Mouse (Mus musculus) liver, embryonic 14.5 days (tissue): ENCODE measurements around the gene Smarcal1. TPM values are rescaled to one million over a fixed set of nuclear protein-coding genes. Genes with fewer than 3 reads are reported as not detected.

Experiments used
- ATAC-seq: fragments of 200-750 bp; cut with Nextera tagmentation; 2 replicates; pipeline ENCODE4 v1.8.0; 2017; ENCODE audit warnings: moderate number of reproducible peaks, mild to moderate bottlenecking, moderate library complexity; ENCODE audit not compliant: insufficient read depth
- DNase-seq, 3 experiments: peaks; one replicate each; pipeline ENCODE4 v3.0.0-alpha.2; 2012 to 2013; ENCODE audit warnings: low read depth in 3 of 3, low spot score in 3 of 3
- H3K27ac ChIP-seq: fragments of 300-500 bp; sonication (generic); 2 replicates; pipeline ENCODE4 v1.5.1; 2014; ENCODE audit warnings: moderate library complexity, mild to moderate bottlenecking, control low read depth, inconsistent platforms
- H3K27me3 ChIP-seq: fragments of 300-500 bp; sonication (generic); 2 replicates; pipeline ENCODE4 v1.6.1; 2014; ENCODE audit warnings: mild to moderate bottlenecking, low read length, moderate library complexity; ENCODE audit not compliant: control insufficient read depth, insufficient read depth
- H3K36me3 ChIP-seq: fragments of 300-500 bp; sonication (generic); replicated peaks from 2 replicates; pipeline ENCODE4 v1.6.1; 2014; ENCODE audit warnings: low read depth; ENCODE audit not compliant: control insufficient read depth, insufficient read depth
- H3K4me1 ChIP-seq, 2 experiments: fragments of 200-500 bp in 1 of 2; fragments of 300-500 bp in 1 of 2; sonication (generic) in 1 of 2; replicated peaks; 2 replicates each; pipeline ENCODE4 v1.6.1; 2012 to 2014; ENCODE audit warnings: antibody characterized with exemption in 1 of 2, inconsistent platforms in 1 of 2, low read length in 1 of 2; ENCODE audit not compliant: control insufficient read depth in 2 of 2, insufficient read depth in 2 of 2
- H3K4me2 ChIP-seq: fragments of 300-500 bp; sonication (generic); 2 replicates; pipeline ENCODE4 v1.6.1; 2014; ENCODE audit warnings: low read depth, mild to moderate bottlenecking, control low read depth, moderate library complexity
- H3K4me3 ChIP-seq, 2 experiments: fragments of 200-500 bp in 1 of 2; fragments of 300-500 bp in 1 of 2; sonication (generic) in 1 of 2; 2 replicates each; pipeline ENCODE4 v1.5.1; 2012 to 2014; ENCODE audit warnings: low read depth in 2 of 2, low read length in 2 of 2, mild to moderate bottlenecking in 2 of 2, control low read depth in 1 of 2, inconsistent platforms in 1 of 2, moderate library complexity in 1 of 2; ENCODE audit not compliant: insufficient read depth in 1 of 2
- H3K9ac ChIP-seq: fragments of 300-500 bp; sonication (generic); replicated peaks from 2 replicates; pipeline ENCODE4 v1.6.1; 2014; ENCODE audit warnings: mild to moderate bottlenecking, control low read depth, moderate library complexity
- H3K9me3 ChIP-seq: fragments of 300-500 bp; sonication (generic); 2 replicates; pipeline ENCODE4 v1.6.1; 2016; ENCODE audit warnings: low read length, mixed read lengths; ENCODE audit not compliant: control insufficient read depth
- CTCF ChIP-seq: IDR thresholded peaks from 2 replicates; pipeline ENCODE4 v1.5.1; 2016; ENCODE audit warnings: antibody characterized with exemption, low read depth, control low read depth
- EP300 ChIP-seq: IDR thresholded peaks from 2 replicates; pipeline ENCODE4 v1.6.1; 2016; ENCODE audit warnings: antibody characterized with exemption, low read depth
- WGBS: fragments of 180-500 bp; shearing (Covaris S2); extraction: QIAGEN DNeasy Blood & Tissue Kit; methylation state at CpG from one replicate; pipeline ENCODE4 v1.1.7; 2014; ENCODE audit not compliant: insufficient replicate concordance; 5-methylcytosine and 5-hydroxymethylcytosine counted together
- polyA plus RNA-seq, 2 experiments: library from polyadenylated mRNA; depleted of rRNA in 1 of 2; stranded (reverse) in 1 of 2; unstranded in 1 of 2; fragments of >200 nt; fragmentation: Nextera tagmentation in 1 of 2; extraction: Ambion mirVana in 1 of 2; gene quantifications; 2 replicates each; pipeline versions ENCODE4 v1.2.1 to v1.2.3; 2012 to 2014

Gene Smarcal1
- polyA plus RNA-seq, 2 experiments = 6.7 to 10.6 TPM

GRCm38 (mm10) chr1:72538266-72538665 is 44.8 kb upstream of the Smarcal1 start:
- no peak overlapping the region for H3K4me3 ChIP-seq

GRCm38 (mm10) chr1:72550317-72550716 is 32.7 kb upstream of the Smarcal1 start:
- H3K9me3 ChIP-seq = no peaks in the 10 kb centered on the region
- TF ChIP-seq CTCF (no peak), EP300 (no peak)
- H3K4me2 ChIP-seq = no peak overlapping the region
- no peak overlapping the region for H3K9ac ChIP-seq
- ATAC-seq (no peak), DNase-seq (no peak)
- H3K27ac ChIP-seq = no peak overlapping the region
- no peaks in the 10 kb centered on the region for H3K4me1 ChIP-seq
- no peaks in the 10 kb centered on the region for H3K27me3 ChIP-seq
- 47% methylated on average over 2 of the region's 2 CpGs for WGBS
- H3K4me3 ChIP-seq = no peak overlapping the region
- no peaks in the 10 kb centered on the region for H3K36me3 ChIP-seq

More at GRCm38 (mm10) chr1:72538266-72538665, 44.8 kb upstream of the Smarcal1 start:
- Histone ChIP-seq H3K36me3 (no peaks in the 10 kb centered on the region), H3K4me1 (no peaks in the 10 kb centered on the region), H3K27ac (no peak overlapping the region), H3K9ac (no peak overlapping the region), H3K9me3 (no peaks in the 10 kb centered on the region), H3K4me2 (no peak overlapping the region), H3K27me3 (peaks cover 13% of the 10 kb centered on the region)
- TF ChIP-seq EP300 (no peak), CTCF (no peak)
- DNase-seq (no peak), ATAC-seq (no peak)
- WGBS = 68% methylated on average over 5 of the region's 5 CpGs

GRCm38 (mm10) chr1:72556471-72556870 is 26.6 kb upstream of the Smarcal1 start:
- Histone ChIP-seq H3K36me3 (no peaks in the 10 kb centered on the region), H3K9me3 (no peaks in the 10 kb centered on the region), H3K4me1 (no peaks in the 10 kb centered on the region), H3K4me3 (no peak overlapping the region), H3K4me2 (no peak overlapping the region), H3K27me3 (no peaks in the 10 kb centered on the region), H3K9ac (no peak overlapping the region), H3K27ac (no peak overlapping the region)
- 45% methylated on average over 3 of the region's 3 CpGs for WGBS
- no peak for DNase-seq
- no peak for ATAC-seq
- TF ChIP-seq CTCF (no peak), EP300 (no peak)

GRCm38 (mm10) chr1:72558625-72559024 is 24.4 kb upstream of the Smarcal1 start:
- no peak overlapping the region for H3K9ac ChIP-seq
- H3K9me3 ChIP-seq = no peaks in the 10 kb centered on the region
- no peaks in the 10 kb centered on the region for H3K36me3 ChIP-seq
- ATAC-seq (no peak), DNase-seq (no peak)
- H3K4me2 ChIP-seq = no peak overlapping the region
- no peaks in the 10 kb centered on the region for H3K4me1 ChIP-seq
- TF ChIP-seq EP300 (no peak), CTCF (no peak)
- H3K27ac ChIP-seq = no peak overlapping the region
- H3K27me3 ChIP-seq = no peaks in the 10 kb centered on the region
- no peak overlapping the region for H3K4me3 ChIP-seq
- 27% methylated on average over 2 of the region's 2 CpGs for WGBS

GRCm38 (mm10) chr1:72564334-72564962 is 18.6 kb upstream of the Smarcal1 start:
- H3K9ac ChIP-seq = no peak overlapping the region
- H3K4me3 ChIP-seq = no peak overlapping the region
- no peak overlapping the region for H3K27ac ChIP-seq
- no peak for TF ChIP-seq EP300
- TF ChIP-seq CTCF = no peak
- DNase-seq (peak in 1 of 3 experiments; percentile 6), ATAC-seq (no peak)
- no peaks in the 10 kb centered on the region for H3K27me3 ChIP-seq
- H3K4me1 ChIP-seq = no peaks in the 10 kb centered on the region
- no peak overlapping the region for H3K4me2 ChIP-seq
- 44% methylated on average over 6 of the region's 6 CpGs for WGBS
- no peaks in the 10 kb centered on the region for H3K9me3 ChIP-seq
- no peaks in the 10 kb centered on the region for H3K36me3 ChIP-seq
